Comparison of ENCODE assay signal across 30 mouse cellular contexts in genomic region chr17:66891067-66891862, GRCm38 (mm10).
DNase-seq lines count a peak whose midpoint lies in the region; ATAC-seq and TF ChIP-seq lines count a peak whose summit lies in the region.
"Had no signal": no experiment of that assay in that cellular context is flagged by ENCODE, and none has a peak within 500 bp of the region (broad histone marks: within the 10 kb centered on the region; RNA-seq: fewer than 3 reads in every experiment).

No protein-coding gene starts in this region.

- no peak overlapping the region for H3K9ac ChIP-seq in hindbrain, embryonic 11.5 days (ENCODE audit: low read depth, low read length)
- H3K9ac ChIP-seq in hindbrain, postnatal 0 days (replicated peaks; ENCODE audit: low read length): no peak overlapping the region
- H3K9ac ChIP-seq in hindbrain, embryonic 14.5 days: no peak overlapping the region
- no peak overlapping the region for H3K9ac ChIP-seq in midbrain, embryonic 16.5 days (ENCODE audit: low read depth, low read length)
- H3K9ac ChIP-seq: embryonic facial prominence, embryonic 13.5 days; heart, embryonic 12.5 days; limb, embryonic 15.5 days; liver, embryonic 15.5 days had no signal

- DNase-seq in hindbrain, embryonic 11.5 days (ENCODE audit: low spot score): peak; percentile 22
- DNase-seq in hindbrain, postnatal 0 days (ENCODE audit: low spot score): no peak
- DNase-seq in brain, adult 2 months (ENCODE audit: low read depth, low spot score): peak; percentile 37
- DNase-seq in hindbrain, embryonic 14.5 days (ENCODE audit: low spot score): peak; percentile 50
- no peak for DNase-seq in urinary bladder, postnatal 10 days (ENCODE audit: low spot score)
- no peak for DNase-seq in spleen, postnatal 10 days (ENCODE audit: low spot score in 2 of 2)
- DNase-seq: B cell, adult 2 months; cerebellum, adult 8-10 months; cerebellum, postnatal 36 days; embryo, embryonic 11 days; gastrocnemius, postnatal 10 days; heart, postnatal 14 days; kidney, adult 18-20 months; kidney, postnatal 4 days; layer of hippocampus, adult 9-11 months; left cerebral cortex, postnatal 4 days; lung, postnatal 4 days; thymus, postnatal 14 days had no signal

- peak; percentile 74 for ATAC-seq in hindbrain, embryonic 11.5 days (ENCODE audit: low FRiP score)
- ATAC-seq in hindbrain, postnatal 0 days: no peak
- ATAC-seq in hindbrain, embryonic 14.5 days (ENCODE audit: low FRiP score): no peak
- ATAC-seq in midbrain, embryonic 16.5 days: peak; percentile 67; the same call in 1 of the 2 replicates
- ATAC-seq: forebrain, embryonic 14.5 days; inflammation-experienced regulatory T-cells, adult 6 months; Patski had no signal

- H3K4me3 ChIP-seq in hindbrain, embryonic 11.5 days (ENCODE audit: low read depth, low read length): no peak overlapping the region
- H3K4me3 ChIP-seq in hindbrain, postnatal 0 days (ENCODE audit: low read length): no peak overlapping the region
- H3K4me3 ChIP-seq in hindbrain, embryonic 14.5 days (replicated peaks; ENCODE audit: low read length): no peak overlapping the region
- H3K4me3 ChIP-seq in midbrain, embryonic 16.5 days (ENCODE audit: low read depth, low read length): no peak overlapping the region
- H3K4me3 ChIP-seq: embryonic facial prominence, embryonic 13.5 days; erythroblast, embryonic 14.5 days; heart, embryonic 12.5 days; left cerebral cortex, adult 2 months; limb, embryonic 15.5 days; liver, embryonic 15.5 days had no signal

- no peaks in the 10 kb centered on the region for H3K27me3 ChIP-seq in hindbrain, embryonic 11.5 days (ENCODE audit: control insufficient read depth, insufficient read depth, low read length)
- no peaks in the 10 kb centered on the region for H3K27me3 ChIP-seq in hindbrain, postnatal 0 days (ENCODE audit: insufficient read depth, low read length)
- H3K27me3 ChIP-seq in hindbrain, embryonic 14.5 days (ENCODE audit: control insufficient read depth, insufficient read depth, low read length): no peaks in the 10 kb centered on the region
- no peaks in the 10 kb centered on the region for H3K27me3 ChIP-seq in midbrain, embryonic 16.5 days (ENCODE audit: control insufficient read depth, insufficient read depth, low read depth, low read length)
- H3K27me3 ChIP-seq: CH12.LX; embryonic facial prominence, embryonic 13.5 days; heart, embryonic 12.5 days; limb, embryonic 15.5 days; liver, embryonic 15.5 days; Patski had no signal

- no peaks in the 10 kb centered on the region for H3K36me3 ChIP-seq in hindbrain, embryonic 11.5 days (ENCODE audit: control insufficient read depth, insufficient read depth, low read length)
- H3K36me3 ChIP-seq in hindbrain, postnatal 0 days (ENCODE audit: insufficient read depth, low read length): no peaks in the 10 kb centered on the region
- no peaks in the 10 kb centered on the region for H3K36me3 ChIP-seq in hindbrain, embryonic 14.5 days (replicated peaks; ENCODE audit: control insufficient read depth, insufficient read depth)
- no peaks in the 10 kb centered on the region for H3K36me3 ChIP-seq in midbrain, embryonic 16.5 days (ENCODE audit: control insufficient read depth, insufficient read depth, low read length)
- H3K36me3 ChIP-seq: embryonic facial prominence, embryonic 13.5 days; G1E; heart, embryonic 12.5 days; limb, embryonic 15.5 days; liver, embryonic 15.5 days had no signal

- no peak for TF ChIP-seq CTCF in hindbrain, postnatal 0 days (IDR thresholded peaks at IDR 0.05; ENCODE audit: low read depth)

- no peaks in the 10 kb centered on the region for H3K4me1 ChIP-seq in hindbrain, embryonic 11.5 days (replicated peaks; ENCODE audit: control insufficient read depth, insufficient read depth, low read length)
- H3K4me1 ChIP-seq in hindbrain, postnatal 0 days (ENCODE audit: insufficient read depth, low read length): no peaks in the 10 kb centered on the region
- 0 out of 2 replicates have a peak, but pooled peaks cover 5% of the 10 kb centered on the region for H3K4me1 ChIP-seq in hindbrain, embryonic 14.5 days (replicated peaks; ENCODE audit: control insufficient read depth, insufficient read depth, low read length)
- peaks cover 9% of the 10 kb centered on the region for H3K4me1 ChIP-seq in midbrain, embryonic 16.5 days (ENCODE audit: control insufficient read depth, insufficient read depth, low read length)
- H3K4me1 ChIP-seq: liver, embryonic 15.5 days had no signal

- 71% methylated on average over 13 of the region's 13 CpGs for WGBS in hindbrain, embryonic 11.5 days
- 54% methylated on average over 13 of the region's 13 CpGs for WGBS in hindbrain, postnatal 0 days
- WGBS in hindbrain, embryonic 14.5 days: 46% methylated on average over 13 of the region's 13 CpGs
- WGBS in midbrain, embryonic 16.5 days: 33% methylated on average over 13 of the region's 13 CpGs

- H3K4me2 ChIP-seq in hindbrain, embryonic 11.5 days (replicated peaks; ENCODE audit: low read depth, low read length): no peak overlapping the region
- no peak overlapping the region for H3K4me2 ChIP-seq in hindbrain, postnatal 0 days (ENCODE audit: low read depth, low read length)
- H3K4me2 ChIP-seq in hindbrain, embryonic 14.5 days (replicated peaks): no peak overlapping the region
- H3K4me2 ChIP-seq in midbrain, embryonic 16.5 days (ENCODE audit: low read length): peak overlapping the region; percentile 5
- H3K4me2 ChIP-seq: embryonic facial prominence, embryonic 13.5 days; heart, embryonic 12.5 days; limb, embryonic 15.5 days; liver, embryonic 15.5 days had no signal

- H3K27ac ChIP-seq in hindbrain, embryonic 11.5 days (ENCODE audit: low read depth, low read length): 0 out of 2 replicates have a peak overlapping the region, but pooled peaks have one; percentile 33
- H3K27ac ChIP-seq in hindbrain, postnatal 0 days: no peak overlapping the region
- H3K27ac ChIP-seq in hindbrain, embryonic 14.5 days: peak overlapping the region; percentile 49
- H3K27ac ChIP-seq in midbrain, embryonic 16.5 days (ENCODE audit: low read length): peak overlapping the region; percentile 47
- H3K27ac ChIP-seq: embryonic facial prominence, embryonic 13.5 days; left cerebral cortex, adult 2 months; limb, embryonic 15.5 days; liver, embryonic 15.5 days had no signal

- H3K9me3 ChIP-seq in hindbrain, embryonic 11.5 days (ENCODE audit: control insufficient read depth, low read length): no peaks in the 10 kb centered on the region
- no peaks in the 10 kb centered on the region for H3K9me3 ChIP-seq in hindbrain, postnatal 0 days (ENCODE audit: low read length)
- no peaks in the 10 kb centered on the region for H3K9me3 ChIP-seq in hindbrain, embryonic 14.5 days (ENCODE audit: control insufficient read depth, low read length)
- no peaks in the 10 kb centered on the region for H3K9me3 ChIP-seq in midbrain, embryonic 16.5 days (replicated peaks; ENCODE audit: control insufficient read depth, low read length, poor library complexity, severe bottlenecking)
- H3K9me3 ChIP-seq: embryonic facial prominence, embryonic 13.5 days; heart, embryonic 12.5 days; limb, embryonic 15.5 days; liver, embryonic 15.5 days had no signal

Comparison
In these comparisons a context has a peak if more than half of its experiments do, and no peak if none do; other contexts are left out.
1. ATAC-seq: peak in hindbrain, embryonic 11.5 days (single experiment) and midbrain, embryonic 16.5 days (single experiment); none in hindbrain, postnatal 0 days (single experiment) and hindbrain, embryonic 14.5 days (single experiment).
2. DNase-seq: peak in hindbrain, embryonic 11.5 days (single experiment), brain, adult 2 months (single experiment) and hindbrain, embryonic 14.5 days (single experiment); none in hindbrain, postnatal 0 days (single experiment), urinary bladder, postnatal 10 days (single experiment) and spleen, postnatal 10 days (0 of 2).